Mouse (Mus musculus): ENCODE data around the gene Gm20924. TPM values are rescaled to one million over a fixed set of nuclear protein-coding genes. Genes with fewer than 3 reads are reported as not detected.
"Not testable (repeated sequence)": the region's sequence is repeated elsewhere in the genome, so short reads cannot be mapped to it uniquely, and the experiment has no call there.

Gene Gm20924
- polyA plus RNA-seq (2015; fragmentation: Nextera tagmentation; extraction: Ambion mirVana), result not detected in 2 replicates

DNA sequence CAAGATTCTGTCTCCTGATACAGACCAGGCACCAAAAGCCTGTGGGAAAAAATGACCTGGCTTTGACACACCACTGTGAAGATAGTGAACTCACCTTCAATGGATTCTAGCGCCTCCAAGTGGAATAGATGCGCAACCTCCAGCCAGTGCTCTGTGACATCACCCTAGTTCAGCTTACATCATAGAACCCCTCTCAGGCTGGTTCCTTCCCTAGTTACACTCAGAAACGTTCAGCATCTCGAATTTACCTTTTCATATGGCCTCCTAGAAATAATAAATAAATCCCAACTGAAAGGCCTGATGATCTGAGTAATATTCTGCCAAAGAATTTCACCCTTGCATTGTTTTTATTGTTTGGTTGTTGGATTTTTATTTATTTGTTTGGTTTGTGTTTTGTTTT lies at the start of gene Gm20924:
Gene Gm20924 (minus strand): TSS at position 101 of the 400 bp plus-strand sequence.
- not testable (repeated sequence) for H3K9me3 ChIP-seq (ENCODE audit: control insufficient read depth, low read length); H3K27ac ChIP-seq (ENCODE audit: low read length); H3K9ac ChIP-seq (ENCODE audit: low read depth, low read length); H3K4me2 ChIP-seq (ENCODE audit: low read depth, low read length); H3K4me1 ChIP-seq (ENCODE audit: control insufficient read depth, insufficient read depth, low read length); H3K4me3 ChIP-seq (ENCODE audit: low read length); H3K27me3 ChIP-seq (replicated peaks; ENCODE audit: control insufficient read depth, insufficient read depth, low read length); ATAC-seq; H3K36me3 ChIP-seq (ENCODE audit: control insufficient read depth, insufficient read depth, low read length)
- WGBS, result no CpG with 5 or more reads among the region's 4 CpGs

Other genes starting within 250 kb of the Gm20924 start
- not detected in 2 replicates for gene Gm20736, start 170.2 kb upstream of the Gm20924 start, polyA plus RNA-seq (2015; fragmentation: Nextera tagmentation; extraction: Ambion mirVana)

Measured in intestine, embryonic 16.5 days (tissue).